Mouse (Mus musculus) midbrain, embryonic 10.5 days (tissue): ENCODE data around the gene Cadm4. TPM values are rescaled to one million over a fixed set of nuclear protein-coding genes. Genes with fewer than 3 reads are reported as not detected.

Source experiments
- DNase-seq: peaks from one replicate; pipeline ENCODE4 v3.0.0-alpha.2; 2017; ENCODE audit warnings: low spot score
- H3K27ac ChIP-seq: fragments of 300-500 bp; sonication (generic); replicated peaks from 2 replicates; pipeline ENCODE4 v1.5.1; 2016; ENCODE audit warnings: mild to moderate bottlenecking
- H3K27me3 ChIP-seq: fragments of 300-500 bp; sonication (generic); 2 replicates; pipeline ENCODE4 v1.6.1; 2016; ENCODE audit warnings: low read depth, mild to moderate bottlenecking; ENCODE audit not compliant: poor library complexity, severe bottlenecking
- H3K36me3 ChIP-seq: fragments of 300-500 bp; sonication (generic); 2 replicates; pipeline ENCODE4 v1.6.1; 2016; ENCODE audit warnings: mild to moderate bottlenecking, moderate library complexity
- H3K4me1 ChIP-seq: fragments of 300-500 bp; sonication (generic); 2 replicates; pipeline ENCODE4 v1.6.1; 2016
- H3K4me3 ChIP-seq: fragments of 300-500 bp; sonication (generic); 2 replicates; pipeline ENCODE4 v1.5.1; 2016; ENCODE audit warnings: mild to moderate bottlenecking, moderate library complexity
- H3K9me3 ChIP-seq: fragments of 300-500 bp; sonication (generic); replicated peaks from 2 replicates; pipeline ENCODE4 v1.6.1; 2016; ENCODE audit warnings: mild to moderate bottlenecking
- WGBS: fragments of 180-500 bp; shearing (Covaris S2); methylation state at CpG from one replicate; pipeline ENCODE4 v1.1.7; 2016; 5-methylcytosine and 5-hydroxymethylcytosine counted together
- polyA plus RNA-seq: library from polyadenylated mRNA; unstranded; fragments of >200 nt; fragmentation: Nextera tagmentation; extraction: Ambion mirVana; gene quantifications from 2 replicates; pipeline ENCODE4 v1.2.1, GENCODE M21; 2016

The Cadm4 gene
- polyA plus RNA-seq, 1 experiment from 2014 or later = 10.0 TPM

DNA sequence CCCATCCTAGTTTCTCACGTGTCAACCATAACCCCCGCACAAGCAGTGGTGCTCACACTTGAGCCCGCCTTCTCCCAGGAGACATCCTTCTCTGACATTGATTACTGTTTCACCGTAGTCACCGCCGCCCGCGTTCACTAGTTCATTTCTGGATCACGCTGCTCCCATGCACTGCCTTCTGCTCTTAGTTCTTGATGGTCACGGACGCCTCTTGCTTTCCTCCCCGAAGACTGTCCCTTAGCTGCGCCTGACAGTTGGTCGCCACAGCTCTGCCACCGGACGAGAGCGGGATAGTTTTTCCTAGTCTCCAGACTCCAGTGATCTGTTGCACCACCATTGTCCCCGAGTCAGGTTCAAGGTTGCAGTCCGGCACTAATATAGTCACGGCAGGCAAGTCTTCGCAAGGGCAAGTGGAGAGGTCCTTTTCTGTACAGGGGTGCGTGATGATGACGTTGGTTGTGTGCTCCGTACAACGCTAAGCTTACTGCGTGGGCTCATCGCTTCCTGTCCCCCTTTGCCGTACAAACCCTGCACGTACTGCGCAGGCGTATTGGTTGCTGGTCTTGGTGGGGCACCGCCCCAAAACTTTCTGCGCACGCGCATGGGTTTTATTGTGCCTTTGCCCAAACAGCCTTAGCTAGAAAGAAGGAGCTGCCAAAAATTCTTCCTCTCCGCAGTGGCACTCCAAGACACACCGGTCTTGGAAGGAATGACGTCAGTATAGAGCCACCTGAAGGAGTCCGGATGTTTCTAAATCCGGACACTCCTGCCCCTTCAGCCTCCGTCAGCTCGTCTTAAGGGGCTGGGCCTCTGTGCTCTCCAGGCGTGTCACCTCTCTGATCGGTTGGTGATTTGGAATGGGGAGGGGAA, 48.5 kb downstream of the Cadm4 start, which contains the start of gene Irgq:
Gene Irgq (plus strand): TSS at position 628 of the 870 bp plus-strand sequence.
- Histone ChIP-seq H3K36me3 (peaks cover 23% of the 10 kb centered on the region), H3K9me3 (no peaks in the 10 kb centered on the region), H3K27ac (peak within 1 kb of the TSS; percentile 87), H3K4me3 (peak within 1 kb of the TSS; percentile 77), H3K4me1 (peaks cover 43% of the 10 kb centered on the region), H3K27me3 (peaks cover 35% of the 10 kb centered on the region)
- peak; percentile 97 for DNase-seq
- 1% methylated on average over 44 of the region's 44 CpGs for WGBS

DNA sequence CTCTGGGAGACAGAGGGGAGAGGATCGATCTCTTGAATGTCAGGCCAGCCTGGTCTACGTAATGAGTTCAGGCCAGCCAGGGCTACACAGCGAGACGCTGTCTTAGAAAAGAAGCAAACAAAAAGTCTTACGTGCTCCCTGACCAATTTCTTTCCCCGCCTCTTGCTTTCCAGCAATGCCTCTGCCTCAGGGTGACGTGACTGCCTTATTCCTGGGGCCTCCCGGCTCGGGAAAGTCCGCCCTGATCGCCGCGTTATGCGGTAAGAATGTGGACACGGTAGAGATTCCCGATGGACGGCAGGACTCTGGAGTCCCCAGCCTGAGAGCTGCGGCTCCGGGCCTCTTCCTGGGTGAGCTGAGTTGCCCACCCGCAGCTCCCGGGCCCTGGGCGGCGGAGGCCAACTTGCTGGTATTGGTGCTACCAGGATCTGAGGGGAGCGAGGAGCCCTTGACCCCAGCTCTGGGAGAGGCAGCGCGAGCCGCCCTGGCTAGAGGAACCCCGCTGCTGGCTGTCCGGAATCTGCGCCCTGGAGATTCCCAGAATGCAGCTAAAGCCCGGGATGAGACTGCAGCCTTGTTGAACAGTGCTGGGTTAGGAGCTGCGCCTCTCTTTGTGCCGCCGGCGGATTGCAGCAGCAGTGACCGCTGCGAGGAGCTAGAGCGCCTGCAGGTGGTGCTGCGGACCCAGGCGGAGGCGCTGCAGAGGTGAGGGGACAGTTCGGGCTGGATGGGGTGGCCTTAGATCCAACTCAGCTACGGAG, 49.6 kb downstream of the Cadm4 start:
- DNase-seq = peak; percentile 87
- peak overlapping the region; percentile 87 for H3K27ac ChIP-seq
- peaks cover 34% of the 10 kb centered on the region for H3K36me3 ChIP-seq
- peak overlapping the region; percentile 77 for H3K4me3 ChIP-seq
- H3K27me3 ChIP-seq = peaks cover 43% of the 10 kb centered on the region
- 1% methylated on average over 43 of the region's 43 CpGs for WGBS
- H3K9me3 ChIP-seq = no peaks in the 10 kb centered on the region
- peaks cover 43% of the 10 kb centered on the region for H3K4me1 ChIP-seq

DNA sequence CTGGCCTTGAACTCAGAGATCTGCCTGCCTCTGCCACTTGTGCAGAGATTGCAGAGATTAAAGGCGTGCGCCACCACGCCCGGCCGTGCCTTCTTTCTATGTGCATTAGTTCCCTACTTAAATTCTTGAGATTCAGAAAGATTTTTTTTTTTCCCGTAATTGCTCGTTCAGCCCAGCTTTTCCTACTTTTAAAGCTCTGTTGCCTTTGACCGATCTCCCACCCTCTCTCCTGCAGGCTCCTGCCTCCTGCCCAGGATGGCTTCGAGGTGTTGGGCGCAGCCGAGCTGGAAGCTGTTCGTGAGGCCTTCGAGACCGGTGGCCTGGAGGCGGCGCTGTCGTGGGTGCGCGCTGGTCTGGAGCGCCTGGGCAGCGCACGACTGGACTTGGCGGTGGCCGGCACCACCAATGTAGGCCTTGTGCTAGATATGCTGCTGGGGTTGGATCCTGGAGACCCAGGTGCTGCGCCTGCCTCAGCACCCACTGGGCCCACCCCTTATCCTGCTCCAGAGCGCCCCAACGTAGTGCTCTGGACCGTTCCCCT, 51.3 kb downstream of the Cadm4 start:
- Histone ChIP-seq H3K4me1 (peaks cover 43% of the 10 kb centered on the region), H3K9me3 (no peaks in the 10 kb centered on the region), H3K27me3 (peaks cover 43% of the 10 kb centered on the region), H3K27ac (no peak overlapping the region), H3K4me3 (peak overlapping the region; percentile 40; the same call in 1 of the 2 replicates), H3K36me3 (peaks cover 37% of the 10 kb centered on the region)
- WGBS = 49% methylated on average over 28 of the region's 28 CpGs
- peak; percentile 26 for DNase-seq

DNA sequence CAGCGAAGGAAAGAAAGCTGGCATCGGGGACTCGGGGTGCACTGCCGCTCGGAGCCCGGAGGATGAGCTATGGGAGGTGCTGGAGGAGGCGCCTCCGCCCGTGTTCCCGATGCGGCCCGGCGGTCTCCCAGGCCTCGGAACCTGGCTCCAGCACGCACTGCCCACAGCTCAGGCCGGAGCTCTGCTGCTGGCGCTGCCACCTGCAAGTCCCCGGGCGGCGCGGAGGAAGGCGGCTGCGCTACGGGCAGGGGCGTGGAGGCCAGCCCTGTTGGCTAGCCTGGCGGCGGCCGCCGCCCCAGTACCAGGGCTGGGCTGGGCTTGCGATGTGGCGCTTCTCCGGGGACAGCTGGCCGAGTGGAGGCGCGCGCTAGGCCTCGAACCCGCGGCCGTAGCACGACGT, 52.0 kb downstream of the Cadm4 start:
- H3K27me3 ChIP-seq = peaks cover 43% of the 10 kb centered on the region
- H3K4me3 ChIP-seq = peak overlapping the region; percentile 40
- H3K36me3 ChIP-seq = peaks cover 37% of the 10 kb centered on the region
- peak; percentile 37 for DNase-seq
- 0 out of 2 replicates have a peak, but pooled peaks cover 1% of the 10 kb centered on the region for H3K9me3 ChIP-seq
- peaks cover 43% of the 10 kb centered on the region for H3K4me1 ChIP-seq
- WGBS = 12% methylated on average over 42 of the region's 42 CpGs
- no peak overlapping the region for H3K27ac ChIP-seq

DNA sequence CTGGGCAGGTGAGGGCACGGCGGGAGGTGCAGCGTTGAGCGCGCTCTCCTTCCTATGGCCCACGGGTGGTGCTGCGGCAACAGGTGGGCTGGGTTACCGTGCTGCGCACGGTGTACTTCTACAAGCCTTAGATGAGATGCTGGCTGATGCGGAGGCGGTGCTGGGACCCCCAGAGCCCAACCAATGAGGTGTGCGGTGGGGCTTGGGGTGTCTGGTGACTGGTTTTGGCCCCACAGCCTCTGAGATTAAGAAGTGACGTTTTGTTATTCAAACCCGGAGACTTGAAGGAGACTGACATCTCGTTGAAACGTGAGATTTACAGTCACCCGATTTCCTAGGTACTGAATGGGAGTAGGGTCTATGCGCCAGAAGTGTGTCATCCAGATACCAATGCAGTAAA, 52.5 kb downstream of the Cadm4 start:
- Histone ChIP-seq H3K4me1 (peaks cover 42% of the 10 kb centered on the region), H3K27me3 (peaks cover 43% of the 10 kb centered on the region), H3K9me3 (0 out of 2 replicates have a peak, but pooled peaks cover 5% of the 10 kb centered on the region), H3K27ac (no peak overlapping the region), H3K36me3 (peaks cover 37% of the 10 kb centered on the region), H3K4me3 (peak overlapping the region; percentile 40)
- WGBS = 19% methylated on average over 19 of the region's 19 CpGs
- DNase-seq = peak; percentile 28

DNA sequence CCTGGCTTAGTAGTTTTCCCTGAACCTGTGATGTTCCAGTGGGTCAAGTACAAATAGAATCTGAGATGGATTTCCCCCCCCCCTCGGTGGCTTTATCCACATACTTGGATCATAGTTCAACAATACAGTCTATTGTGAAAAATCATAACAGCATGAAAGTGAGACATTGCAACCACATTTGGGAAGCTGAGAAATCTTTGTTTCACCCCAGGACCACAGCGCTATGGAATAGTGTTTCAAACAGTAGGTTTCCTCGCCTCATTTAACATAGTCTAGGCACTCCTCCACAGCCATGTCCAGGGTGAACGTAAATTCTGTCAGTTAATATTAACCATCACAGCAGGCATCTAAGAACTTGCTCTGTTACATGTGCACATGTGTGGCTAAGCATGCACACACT, 55.3 kb downstream of the Cadm4 start:
- H3K4me3 ChIP-seq = no peak overlapping the region
- H3K27me3 ChIP-seq = peaks cover 40% of the 10 kb centered on the region
- peaks cover 20% of the 10 kb centered on the region for H3K4me1 ChIP-seq
- WGBS = 89% methylated on average over 4 of the region's 4 CpGs
- 0 out of 2 replicates have a peak, but pooled peaks cover 5% of the 10 kb centered on the region for H3K9me3 ChIP-seq
- H3K36me3 ChIP-seq = peaks cover 37% of the 10 kb centered on the region
- DNase-seq = no peak
- no peak overlapping the region for H3K27ac ChIP-seq

DNA sequence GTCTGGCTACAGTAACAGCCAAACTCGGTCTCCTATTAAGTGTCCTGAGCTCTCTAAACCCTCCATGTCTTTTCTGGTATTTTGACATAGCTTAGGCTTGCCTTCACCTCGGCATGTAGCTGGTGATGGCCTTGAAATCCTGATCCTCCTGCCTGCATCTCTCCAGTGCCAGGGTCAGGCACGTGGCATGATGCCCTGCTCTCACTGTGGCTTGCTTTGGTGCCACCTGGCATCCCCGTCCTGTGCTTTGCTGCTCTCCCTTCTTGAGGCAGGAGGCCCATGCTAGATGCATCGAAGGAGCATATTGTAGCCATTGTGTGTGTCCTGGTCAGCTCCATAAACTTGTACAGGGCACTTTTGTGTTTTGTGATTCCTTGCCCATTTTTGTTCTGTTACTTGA, 55.8 kb downstream of the Cadm4 start:
- no peak overlapping the region for H3K4me3 ChIP-seq
- 77% methylated on average over 5 of the region's 5 CpGs for WGBS
- no peak for DNase-seq
- 0 out of 2 replicates have a peak, but pooled peaks cover 5% of the 10 kb centered on the region for H3K9me3 ChIP-seq
- H3K4me1 ChIP-seq = peaks cover 15% of the 10 kb centered on the region
- H3K27ac ChIP-seq = no peak overlapping the region
- H3K27me3 ChIP-seq = peaks cover 35% of the 10 kb centered on the region
- peaks cover 37% of the 10 kb centered on the region for H3K36me3 ChIP-seq

- H3K36me3 ChIP-seq = peaks cover 35% of the 10 kb centered on the region
- H3K4me3 ChIP-seq = no peak overlapping the region
- DNase-seq = no peak
- no peak overlapping the region for H3K27ac ChIP-seq
- 0 out of 2 replicates have a peak, but pooled peaks cover 5% of the 10 kb centered on the region for H3K9me3 ChIP-seq
- WGBS = 50% methylated on average over 5 of the region's 5 CpGs
- peaks cover 13% of the 10 kb centered on the region for H3K4me1 ChIP-seq
- H3K27me3 ChIP-seq = peaks cover 30% of the 10 kb centered on the region
These were observed 56.3 kb downstream of the Cadm4 start for GRCm38 (mm10) chr7:24538154-24538553.

- WGBS = 86% methylated on average over 5 of the region's 5 CpGs
- H3K4me3 ChIP-seq = no peak overlapping the region
- peaks cover 29% of the 10 kb centered on the region for H3K36me3 ChIP-seq
These were observed 56.9 kb downstream of the Cadm4 start for GRCm38 (mm10) chr7:24538701-24539100.

GRCm38 (mm10) chr7:24539686-24540085, 57.9 kb downstream of the Cadm4 start:
- WGBS = 87% methylated on average over 4 of the region's 4 CpGs

More at GRCm38 (mm10) chr7:24538701-24539100, 56.9 kb downstream of the Cadm4 start:
- Histone ChIP-seq H3K27ac (no peak overlapping the region), H3K4me1 (peaks cover 7% of the 10 kb centered on the region), H3K27me3 (peaks cover 24% of the 10 kb centered on the region), H3K9me3 (0 out of 2 replicates have a peak, but pooled peaks cover 5% of the 10 kb centered on the region)
- DNase-seq = no peak

GRCm38 (mm10) chr7:24544506-24544905, 62.7 kb downstream of the Cadm4 start:
- H3K4me3 ChIP-seq = no peak overlapping the region
- H3K36me3 ChIP-seq = peaks cover 17% of the 10 kb centered on the region
- DNase-seq = no peak
- no peaks in the 10 kb centered on the region for H3K27me3 ChIP-seq
- 75% methylated on average over 2 of the region's 2 CpGs for WGBS
- peaks cover 19% of the 10 kb centered on the region for H3K4me1 ChIP-seq
- H3K27ac ChIP-seq = no peak overlapping the region
- no peaks in the 10 kb centered on the region for H3K9me3 ChIP-seq

More at GRCm38 (mm10) chr7:24539686-24540085, 57.9 kb downstream of the Cadm4 start:
- H3K27me3 ChIP-seq = peaks cover 14% of the 10 kb centered on the region
- no peaks in the 10 kb centered on the region for H3K4me1 ChIP-seq
- peaks cover 20% of the 10 kb centered on the region for H3K36me3 ChIP-seq
- H3K9me3 ChIP-seq = 0 out of 2 replicates have a peak, but pooled peaks cover 5% of the 10 kb centered on the region
- no peak for DNase-seq
- H3K4me3 ChIP-seq = no peak overlapping the region
- no peak overlapping the region for H3K27ac ChIP-seq

- H3K9me3 ChIP-seq = no peaks in the 10 kb centered on the region
- peaks cover 34% of the 10 kb centered on the region for H3K36me3 ChIP-seq
- peak within 1 kb of the TSS; percentile 88 for H3K4me3 ChIP-seq
- peak within 1 kb of the TSS; percentile 90 for H3K27ac ChIP-seq
- no peak for DNase-seq
- H3K27me3 ChIP-seq = no peaks in the 10 kb centered on the region
- H3K4me1 ChIP-seq = peaks cover 19% of the 10 kb centered on the region
- 38% methylated on average over 13 of the region's 13 CpGs for WGBS
These were observed 64.3 kb downstream of the Cadm4 start, which contains the start of the genes Pinlyp and Xrcc1 for GRCm38 (mm10) chr7:24546068-24546614. Pinlyp (minus strand) TSS chr7:24546118. Xrcc1 (plus strand) TSS chr7:24546289.
